Comparison of ENCODE assay signal across 9 mouse cellular contexts in genomic region chr14:29721131-29721487, GRCm38 (mm10). TPM values are rescaled to one million over a fixed set of nuclear protein-coding genes. Genes with fewer than 3 reads are reported as not detected.
DNase-seq lines count a peak whose midpoint lies in the region; ATAC-seq and TF ChIP-seq lines count a peak whose summit lies in the region.
"Had no signal": no experiment of that assay in that cellular context is flagged by ENCODE, and none has a peak within 500 bp of the region (broad histone marks: within the 10 kb centered on the region; RNA-seq: fewer than 3 reads in every experiment).

No protein-coding gene starts in this region.

- H3K27ac ChIP-seq in lung, postnatal 0 days (ENCODE audit: low read length): no peak overlapping the region
- H3K27ac ChIP-seq in limb, embryonic 15.5 days: no peak overlapping the region
- no peak overlapping the region for H3K27ac ChIP-seq in stomach, postnatal 0 days (replicated peaks)

- TF ChIP-seq CTCF in lung, postnatal 0 days (IDR thresholded peaks at IDR 0.05): no peak
- no peak for TF ChIP-seq CTCF in stomach, postnatal 0 days (IDR thresholded peaks at IDR 0.05; ENCODE audit: low read depth)

- ATAC-seq in cerebellum, adult (ENCODE audit: insufficient number of reproducible peaks, low FRiP score, low TSS enrichment): 0 out of 2 replicates have a peak, but pooled peaks have one; percentile 1
- no peak for ATAC-seq in lung, postnatal 0 days
- ATAC-seq in limb, embryonic 15.5 days (ENCODE audit: insufficient number of reproducible peaks, low FRiP score, low TSS enrichment, low read depth): no peak
- no peak for ATAC-seq in stomach, postnatal 0 days (ENCODE audit: low FRiP score, low TSS enrichment)
- no peak for ATAC-seq in inflammation-experienced regulatory T-cells, adult 6 months

- H3K4me1 ChIP-seq in lung, postnatal 0 days (ENCODE audit: insufficient read depth, low read depth, low read length): 0 out of 2 replicates have a peak, but pooled peaks cover 4% of the 10 kb centered on the region
- H3K4me1 ChIP-seq in limb, embryonic 15.5 days: peaks cover 27% of the 10 kb centered on the region
- no peaks in the 10 kb centered on the region; the same call in 1 of the 2 replicates for H3K4me1 ChIP-seq in stomach, postnatal 0 days (replicated peaks; ENCODE audit: control insufficient read depth, insufficient read depth)

- H3K4me3 ChIP-seq in lung, postnatal 0 days (ENCODE audit: low read depth, low read length): peak overlapping the region; percentile 48; the same call in 1 of the 2 replicates
- peak overlapping the region; percentile 63 for H3K4me3 ChIP-seq in limb, embryonic 15.5 days
- H3K4me3 ChIP-seq in stomach, postnatal 0 days (ENCODE audit: low read depth, low read length): peak overlapping the region; percentile 61

- peaks cover 39% of the 10 kb centered on the region for H3K27me3 ChIP-seq in lung, postnatal 0 days (replicated peaks; ENCODE audit: insufficient read depth, low read length)
- peaks cover 77% of the 10 kb centered on the region for H3K27me3 ChIP-seq in limb, embryonic 15.5 days
- H3K27me3 ChIP-seq in stomach, postnatal 0 days (ENCODE audit: control insufficient read depth, insufficient read depth, low read length): no peaks in the 10 kb centered on the region; the same call in 1 of the 2 replicates

- TF ChIP-seq EP300 in lung, postnatal 0 days (IDR thresholded peaks at IDR 0.05): no peak
- TF ChIP-seq EP300 in stomach, postnatal 0 days (optimal IDR thresholded peaks at IDR 0.05): no peak

- no peak overlapping the region for H3K9ac ChIP-seq in lung, postnatal 0 days (replicated peaks; ENCODE audit: low read depth)
- H3K9ac ChIP-seq in limb, embryonic 15.5 days: peak overlapping the region; percentile 39
- H3K9ac ChIP-seq in stomach, postnatal 0 days (ENCODE audit: low read length): peak overlapping the region; percentile 31; the same call in 1 of the 2 replicates

- H3K36me3 ChIP-seq in lung, postnatal 0 days (ENCODE audit: insufficient read depth, low read length): no peaks in the 10 kb centered on the region
- no peaks in the 10 kb centered on the region for H3K36me3 ChIP-seq in limb, embryonic 15.5 days
- no peaks in the 10 kb centered on the region for H3K36me3 ChIP-seq in stomach, postnatal 0 days (ENCODE audit: control insufficient read depth, insufficient read depth, low read length)

- peak overlapping the region; percentile 92 for H3K4me2 ChIP-seq in lung, postnatal 0 days (replicated peaks; ENCODE audit: low read depth, low read length)
- peak overlapping the region; percentile 99 for H3K4me2 ChIP-seq in limb, embryonic 15.5 days
- H3K4me2 ChIP-seq in stomach, postnatal 0 days (replicated peaks; ENCODE audit: low read depth): peak overlapping the region; percentile 96

- H3K9me3 ChIP-seq in lung, postnatal 0 days (ENCODE audit: low read length): no peaks in the 10 kb centered on the region
- H3K9me3 ChIP-seq in limb, embryonic 15.5 days: no peaks in the 10 kb centered on the region
- H3K9me3 ChIP-seq in stomach, postnatal 0 days (ENCODE audit: control insufficient read depth, low read length): no peaks in the 10 kb centered on the region

- WGBS in lung, postnatal 0 days: 0% methylated on average over 11 of the region's 11 CpGs
- under 1% methylated on average over 11 of the region's 11 CpGs for WGBS in limb, embryonic 15.5 days
- WGBS in stomach, postnatal 0 days: 4% methylated on average over 11 of the region's 11 CpGs

- DNase-seq in cerebellum, postnatal 25 days: no peak
- no peak for DNase-seq in lung, postnatal 0 days (ENCODE audit: low spot score)
- DNase-seq in lung, postnatal 14 days: no peak
- no peak for DNase-seq in stomach, postnatal 0 days (ENCODE audit: low spot score)
- DNase-seq in adrenal gland, postnatal 14 days: no peak
- DNase-seq: lung, postnatal 36 days had no signal

RNA-seq across cellular contexts. Expression of gene Cacna2d3, which starts 0.6 kb away (rescaled TPM):
- 0.50 and 0.90 TPM in 2 replicates for polyA plus RNA-seq in lung, postnatal 0 days (2015; fragmentation: Nextera tagmentation; extraction: Ambion mirVana)
- 6.5 and 7.2 TPM in 2 replicates for polyA plus RNA-seq in limb, embryonic 15.5 days (2015; fragmentation: Nextera tagmentation; extraction: Ambion mirVana)
- 0.98 and 1.1 TPM in 2 replicates for polyA plus RNA-seq in stomach, postnatal 0 days (2015; fragmentation: Nextera tagmentation; extraction: Ambion mirVana)
- under 1 TPM in 1 of 3 experiments, not detected in 2; 0.27 TPM for polyA plus RNA-seq in inflammation-experienced regulatory T-cells, adult 6 months (2017; shearing (Covaris generic))
- total RNA-seq in adrenal gland, postnatal 14 days (2021): 3.1 and 3.5 TPM in 2 replicates
